Mouse (Mus musculus) hindbrain, embryonic 11.5 days (tissue): ENCODE results near the gene Dnaaf1. TPM values are rescaled to one million over a fixed set of nuclear protein-coding genes. Genes with fewer than 3 reads are reported as not detected.
A peak's percentile ranks its signal among the peaks of the same experiment; 100 is the strongest.

Experiments
- ATAC-seq: fragments of 200-750 bp; cut with Nextera tagmentation; 2 replicates; pipeline ENCODE4 v1.8.0; 2017; ENCODE audit warnings: mild to moderate bottlenecking, moderate TSS enrichment, moderate library complexity; ENCODE audit not compliant: low FRiP score
- DNase-seq: peaks from one replicate; pipeline ENCODE4 v3.0.0-alpha.2; 2015; ENCODE audit warnings: low spot score
- H3K27ac ChIP-seq: fragments of 300-500 bp; sonication (generic); 2 replicates; pipeline ENCODE4 v1.5.1; 2014; ENCODE audit warnings: mild to moderate bottlenecking, low read depth, low read length
- H3K27me3 ChIP-seq: fragments of 300-500 bp; sonication (generic); 2 replicates; pipeline ENCODE4 v1.6.1; 2014; ENCODE audit warnings: mild to moderate bottlenecking, low read length, moderate library complexity, mixed read lengths; ENCODE audit not compliant: control insufficient read depth, insufficient read depth
- H3K36me3 ChIP-seq: fragments of 300-500 bp; sonication (generic); 2 replicates; pipeline ENCODE4 v1.6.1; 2014; ENCODE audit warnings: mild to moderate bottlenecking, low read length, moderate library complexity, mixed read lengths; ENCODE audit not compliant: control insufficient read depth, insufficient read depth
- H3K4me1 ChIP-seq: fragments of 300-500 bp; sonication (generic); replicated peaks from 2 replicates; pipeline ENCODE4 v1.6.1; 2014; ENCODE audit warnings: low read length, mixed read lengths; ENCODE audit not compliant: control insufficient read depth, insufficient read depth
- H3K4me2 ChIP-seq: fragments of 300-500 bp; sonication (generic); replicated peaks from 2 replicates; pipeline ENCODE4 v1.6.1; 2014; ENCODE audit warnings: mild to moderate bottlenecking, low read depth, low read length
- H3K4me3 ChIP-seq: fragments of 300-500 bp; sonication (generic); 2 replicates; pipeline ENCODE4 v1.5.1; 2014; ENCODE audit warnings: low read depth, low read length
- H3K9ac ChIP-seq: fragments of 300-500 bp; sonication (generic); 2 replicates; pipeline ENCODE4 v1.6.1; 2014; ENCODE audit warnings: low read depth, low read length
- H3K9me3 ChIP-seq: fragments of 300-500 bp; sonication (generic); 2 replicates; pipeline ENCODE4 v1.6.1; 2016; ENCODE audit warnings: low read length; ENCODE audit not compliant: control insufficient read depth
- WGBS: fragments of 180-500 bp; shearing (Covaris S2); extraction: QIAGEN DNeasy Blood & Tissue Kit; methylation state at CpG from one replicate; pipeline ENCODE4 v1.1.7; 2014; 5-methylcytosine and 5-hydroxymethylcytosine counted together
- polyA plus RNA-seq: library from polyadenylated mRNA; unstranded; fragments of >200 nt; fragmentation: Nextera tagmentation; extraction: Ambion mirVana; gene quantifications from 2 replicates; pipeline ENCODE4 v1.2.1, GENCODE M21; 2014

Gene Dnaaf1
- polyA plus RNA-seq, 1 experiment from 2014 or later = 0.08 TPM

DNA sequence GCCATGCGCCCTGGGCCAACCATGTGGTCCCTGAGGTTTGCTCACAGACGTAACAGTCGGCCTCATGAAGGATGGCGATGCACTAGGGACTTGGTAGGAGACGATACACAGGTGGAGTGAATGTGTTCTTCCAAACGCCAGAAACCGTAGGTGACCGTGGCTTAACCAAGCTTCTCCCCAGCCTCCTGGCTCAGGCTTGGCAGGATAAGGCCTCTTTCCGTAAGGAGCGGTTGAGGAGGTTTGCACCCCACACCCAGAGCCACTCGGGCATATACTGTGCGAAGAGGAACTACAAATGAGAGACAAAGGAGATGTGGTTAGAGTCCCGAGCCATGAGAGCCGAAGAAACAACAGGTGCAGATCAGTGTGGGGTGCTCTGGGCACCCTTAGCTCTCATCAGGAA lies 11.2 kb upstream of the Dnaaf1 start:
- ATAC-seq (no peak), DNase-seq (no peak)
- WGBS = 95% methylated on average over 14 of the region's 14 CpGs
- no peaks in the 10 kb centered on the region for H3K27me3 ChIP-seq
- no peaks in the 10 kb centered on the region for H3K9me3 ChIP-seq
- H3K36me3 ChIP-seq = 0 out of 2 replicates have a peak, but pooled peaks cover 6% of the 10 kb centered on the region
- no peaks in the 10 kb centered on the region; the same call in 1 of the 2 replicates for H3K4me1 ChIP-seq
- no peak overlapping the region for H3K27ac ChIP-seq
- H3K4me3 ChIP-seq = no peak overlapping the region
- no peak overlapping the region for H3K9ac ChIP-seq
- H3K4me2 ChIP-seq = no peak overlapping the region

DNA sequence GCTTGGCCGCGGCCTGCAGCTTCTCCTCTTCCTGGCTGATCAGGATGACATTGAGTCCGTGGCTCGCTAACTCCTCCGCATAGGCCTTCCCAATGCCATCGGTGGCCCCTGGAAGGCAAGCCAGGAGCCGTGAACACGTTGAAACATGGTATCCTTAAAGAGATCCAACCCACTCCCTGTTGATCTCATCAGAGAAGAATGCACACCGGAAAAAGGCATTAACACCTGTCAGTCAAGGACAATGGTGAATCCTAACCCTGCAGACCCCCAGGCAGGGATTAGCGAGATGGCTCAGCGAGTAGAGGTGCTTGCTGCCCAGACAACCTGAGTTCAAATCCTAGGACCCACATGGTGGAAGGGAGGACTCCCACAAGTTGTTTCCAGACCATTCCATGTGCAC lies 8.7 kb upstream of the Dnaaf1 start:
- Histone ChIP-seq H3K4me1 (no peaks in the 10 kb centered on the region), H3K27ac (no peak overlapping the region), H3K4me2 (no peak overlapping the region), H3K4me3 (no peak overlapping the region), H3K27me3 (no peaks in the 10 kb centered on the region), H3K36me3 (0 out of 2 replicates have a peak, but pooled peaks cover 6% of the 10 kb centered on the region), H3K9me3 (no peaks in the 10 kb centered on the region), H3K9ac (no peak overlapping the region)
- DNase-seq (no peak), ATAC-seq (no peak)
- 79% methylated on average over 11 of the region's 11 CpGs for WGBS

DNA sequence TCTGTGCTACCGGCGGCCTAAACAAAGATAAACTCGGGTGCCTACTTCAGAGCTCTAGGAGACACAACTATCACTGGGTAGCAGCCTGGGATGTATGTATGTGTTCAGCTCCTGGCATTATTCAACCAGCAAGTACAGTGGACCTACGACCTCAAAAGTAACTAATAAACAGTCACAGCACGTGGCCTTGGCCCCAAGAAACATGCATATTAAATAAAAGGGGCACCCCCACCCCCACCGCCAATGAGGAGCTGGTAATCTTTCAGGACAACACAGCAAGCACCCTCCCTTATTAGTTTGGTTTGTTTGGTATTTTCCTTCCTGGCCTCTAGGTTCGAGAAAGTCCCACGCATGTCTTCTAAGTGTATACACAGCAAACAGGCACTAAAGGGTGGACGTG lies 6.8 kb upstream of the Dnaaf1 start:
- Histone ChIP-seq H3K27ac (no peak overlapping the region), H3K27me3 (no peaks in the 10 kb centered on the region), H3K9ac (no peak overlapping the region), H3K4me2 (no peak overlapping the region), H3K4me3 (no peak overlapping the region), H3K4me1 (no peaks in the 10 kb centered on the region), H3K36me3 (0 out of 2 replicates have a peak, but pooled peaks cover 5% of the 10 kb centered on the region), H3K9me3 (no peaks in the 10 kb centered on the region)
- ATAC-seq = no peak
- 91% methylated on average over 9 of the region's 9 CpGs for WGBS
- no peak for DNase-seq

DNA sequence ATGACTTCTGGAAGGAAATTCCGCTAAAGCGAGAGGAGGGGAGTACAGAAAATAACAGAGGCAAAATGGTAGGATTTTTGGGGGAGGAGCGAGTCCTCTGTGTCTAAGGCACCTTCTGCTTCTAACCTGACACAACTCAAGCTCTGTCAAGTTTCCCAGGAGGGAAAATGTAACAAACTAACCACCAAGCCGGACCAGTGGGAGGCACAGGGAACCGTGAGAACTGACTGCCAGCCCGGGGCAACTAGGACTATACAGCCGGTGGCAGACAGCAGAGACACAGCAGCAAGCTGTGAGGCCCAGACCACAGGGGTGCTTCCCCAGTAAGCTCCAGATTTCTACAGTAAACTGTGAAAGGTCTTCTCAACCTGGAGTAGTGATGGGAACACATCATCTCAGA lies 6.1 kb upstream of the Dnaaf1 start:
- no peak overlapping the region for H3K4me3 ChIP-seq
- no peak overlapping the region for H3K9ac ChIP-seq
- 60% methylated on average over 7 of the region's 7 CpGs for WGBS
- DNase-seq (no peak), ATAC-seq (no peak)
- no peaks in the 10 kb centered on the region for H3K9me3 ChIP-seq
- no peaks in the 10 kb centered on the region for H3K27me3 ChIP-seq
- 0 out of 2 replicates have a peak, but pooled peaks cover 2% of the 10 kb centered on the region for H3K36me3 ChIP-seq
- H3K27ac ChIP-seq = no peak overlapping the region
- H3K4me2 ChIP-seq = no peak overlapping the region
- H3K4me1 ChIP-seq = no peaks in the 10 kb centered on the region; the same call in 1 of the 2 replicates

DNA sequence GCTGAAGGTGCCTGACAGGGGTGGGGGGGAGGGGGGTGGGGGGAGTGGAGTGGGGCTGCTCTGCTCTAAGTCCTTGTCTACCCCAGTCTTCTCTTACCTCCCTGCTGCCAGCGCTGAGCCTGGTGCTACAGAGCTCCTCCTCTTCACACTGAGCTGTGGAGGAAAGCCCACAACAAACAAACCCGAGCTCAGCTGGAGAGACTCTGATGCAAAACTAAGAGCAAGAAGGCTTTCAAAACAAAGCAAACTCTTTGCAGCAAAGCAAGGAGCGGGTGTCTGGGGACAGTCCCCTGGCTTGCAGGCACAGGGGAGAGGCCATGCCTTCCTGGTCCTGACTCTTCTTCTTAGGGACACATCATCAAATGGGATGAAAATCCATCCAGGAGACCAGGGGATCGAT lies 5.2 kb upstream of the Dnaaf1 start:
- Histone ChIP-seq H3K27me3 (no peaks in the 10 kb centered on the region), H3K4me2 (no peak overlapping the region), H3K9me3 (no peaks in the 10 kb centered on the region), H3K27ac (no peak overlapping the region), H3K4me1 (no peaks in the 10 kb centered on the region; the same call in 1 of the 2 replicates), H3K36me3 (0 out of 2 replicates have a peak, but pooled peaks cover 2% of the 10 kb centered on the region), H3K4me3 (no peak overlapping the region), H3K9ac (no peak overlapping the region)
- DNase-seq = no peak
- WGBS = 32% methylated on average over 4 of the region's 4 CpGs
- no peak for ATAC-seq

DNA sequence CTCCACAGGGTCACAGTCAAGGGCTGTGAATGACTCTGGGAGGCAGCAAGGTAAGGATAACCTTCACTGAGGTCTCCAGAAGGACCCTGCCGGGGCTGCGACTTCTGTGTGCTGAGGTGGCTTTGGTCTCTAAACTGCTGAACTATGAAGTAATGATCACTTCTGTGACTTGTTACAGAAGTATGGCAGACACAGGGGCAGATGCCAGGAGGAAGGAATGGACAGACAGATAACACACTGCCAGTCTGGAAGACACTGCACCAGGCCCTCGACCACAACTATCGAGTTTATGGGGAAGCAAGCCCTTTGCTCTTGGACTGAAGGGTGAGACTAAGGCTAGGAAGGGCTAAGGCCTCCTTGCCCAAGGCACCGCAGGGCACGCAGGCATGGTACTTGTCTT lies 3.9 kb upstream of the Dnaaf1 start:
- no peaks in the 10 kb centered on the region; the same call in 1 of the 2 replicates for H3K27me3 ChIP-seq
- WGBS = 91% methylated on average over 6 of the region's 6 CpGs
- H3K9me3 ChIP-seq = no peaks in the 10 kb centered on the region
- no peak overlapping the region for H3K9ac ChIP-seq
- DNase-seq (no peak), ATAC-seq (no peak)
- H3K4me3 ChIP-seq = no peak overlapping the region
- H3K36me3 ChIP-seq = no peaks in the 10 kb centered on the region
- no peak overlapping the region for H3K4me2 ChIP-seq
- H3K4me1 ChIP-seq = no peaks in the 10 kb centered on the region; the same call in 1 of the 2 replicates
- no peak overlapping the region for H3K27ac ChIP-seq

DNA sequence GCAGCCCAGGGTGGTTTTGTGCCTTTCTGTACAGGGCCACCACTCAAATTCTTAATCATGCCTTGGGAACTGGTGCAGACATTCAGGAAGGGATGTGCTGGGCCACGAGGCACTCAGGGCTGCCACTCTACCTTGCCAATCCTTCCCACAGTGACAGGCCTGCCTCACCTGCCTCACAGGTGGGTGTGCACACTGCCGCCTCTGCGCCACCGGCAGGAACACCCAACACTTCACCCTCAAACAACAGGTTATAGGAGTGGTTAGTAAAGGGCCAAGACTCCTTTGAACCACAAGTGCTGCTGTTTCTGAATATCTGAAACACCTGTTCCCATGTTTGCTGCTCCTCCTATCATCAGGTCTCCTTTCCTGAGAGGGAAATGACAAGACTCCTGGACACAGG lies 2.6 kb upstream of the Dnaaf1 start:
- Histone ChIP-seq H3K9me3 (no peaks in the 10 kb centered on the region), H3K4me1 (no peaks in the 10 kb centered on the region; the same call in 1 of the 2 replicates), H3K4me3 (no peak overlapping the region), H3K9ac (no peak overlapping the region), H3K27ac (no peak overlapping the region), H3K36me3 (no peaks in the 10 kb centered on the region), H3K27me3 (peaks cover 2% of the 10 kb centered on the region; the same call in 1 of the 2 replicates), H3K4me2 (no peak overlapping the region)
- DNase-seq (no peak), ATAC-seq (no peak)
- WGBS = 95% methylated on average over 4 of the region's 4 CpGs

DNA sequence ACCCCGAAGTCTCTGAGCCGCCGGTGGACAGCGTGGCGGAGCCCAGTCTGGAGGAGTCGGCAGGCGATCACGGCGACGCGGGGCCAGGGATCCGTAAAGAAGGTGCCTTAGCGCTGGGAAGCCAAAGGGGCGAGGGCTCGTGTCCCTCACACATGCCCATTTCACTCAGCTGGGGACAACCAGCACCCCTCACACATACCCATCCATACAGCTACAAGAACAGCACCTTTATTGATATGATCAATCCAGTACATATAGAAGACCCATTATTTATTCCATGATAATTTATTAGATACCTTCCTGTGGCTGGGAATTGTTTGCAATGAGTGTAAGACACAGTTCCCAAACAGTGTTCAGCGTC lies 311 bp downstream of the Dnaaf1 start:
- H3K27ac ChIP-seq = no peak overlapping the region
- 3% methylated on average over 16 of the region's 16 CpGs for WGBS
- DNase-seq (no peak), ATAC-seq (peak; percentile 72)
- peak overlapping the region; percentile 79 for H3K4me2 ChIP-seq
- peak overlapping the region; percentile 86 for H3K4me3 ChIP-seq
- no peaks in the 10 kb centered on the region for H3K36me3 ChIP-seq
- H3K9me3 ChIP-seq = no peaks in the 10 kb centered on the region
- peak overlapping the region; percentile 76; the same call in 1 of the 2 replicates for H3K9ac ChIP-seq
- no peaks in the 10 kb centered on the region; the same call in 1 of the 2 replicates for H3K4me1 ChIP-seq
- H3K27me3 ChIP-seq = peaks cover 4% of the 10 kb centered on the region; the same call in 1 of the 2 replicates

DNA sequence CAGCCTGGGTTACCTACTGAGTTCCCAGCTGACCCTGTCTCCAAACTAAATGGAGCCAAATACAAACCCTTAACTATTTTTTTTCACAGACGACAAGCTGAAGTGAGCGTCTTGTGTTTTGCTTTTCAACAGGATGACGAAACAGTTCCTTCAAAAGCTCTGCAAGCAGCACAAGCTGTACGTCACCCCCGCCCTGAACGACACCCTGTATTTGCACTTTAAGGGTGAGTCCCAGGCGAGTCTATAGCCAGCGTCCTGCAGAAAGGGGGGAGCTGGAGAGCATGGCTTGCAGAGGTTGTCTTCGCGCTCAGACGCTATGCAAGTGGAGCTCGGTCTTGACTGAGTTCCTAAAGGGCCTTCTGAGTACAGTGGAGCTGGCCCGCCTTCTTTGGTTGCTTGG lies 4.1 kb downstream of the Dnaaf1 start:
- Histone ChIP-seq H3K4me3 (no peak overlapping the region), H3K36me3 (no peaks in the 10 kb centered on the region), H3K27ac (no peak overlapping the region), H3K9ac (no peak overlapping the region), H3K4me2 (no peak overlapping the region), H3K4me1 (no peaks in the 10 kb centered on the region), H3K27me3 (peaks cover 4% of the 10 kb centered on the region; the same call in 1 of the 2 replicates), H3K9me3 (no peaks in the 10 kb centered on the region)
- ATAC-seq (no peak), DNase-seq (no peak)
- 39% methylated on average over 13 of the region's 13 CpGs for WGBS
